ENCODE assay signal across 8 mouse cellular contexts in genomic region chr14:25767725-25768203, GRCm38 (mm10). TPM values are rescaled to one million over a fixed set of nuclear protein-coding genes. Genes with fewer than 3 reads are reported as not detected.
DNase-seq lines count a peak whose midpoint lies in the region; ATAC-seq and TF ChIP-seq lines count a peak whose summit lies in the region.

No protein-coding gene starts in this region.

- TF ChIP-seq CTCF in thymus, adult 2 months (IDR thresholded peaks at IDR 0.05; ENCODE audit: borderline replicate concordance, control insufficient read depth, extremely low read depth, insufficient read depth, low read length, poor library complexity), result no peak
- TF ChIP-seq CTCF in forebrain, postnatal 0 days (IDR thresholded peaks at IDR 0.05; ENCODE audit: low read depth), result no peak

- TF ChIP-seq POLR2A in thymus, adult 2 months (IDR thresholded peaks at IDR 0.05; ENCODE audit: control insufficient read depth, extremely low read depth, insufficient read depth, low read length, poor library complexity), result no peak

- H3K36me3 ChIP-seq in thymus, adult 2 months (ENCODE audit: control insufficient read depth, insufficient read depth, low read length), result no peaks in the 10 kb centered on the region
- H3K36me3 ChIP-seq in forebrain, postnatal 0 days (ENCODE audit: insufficient read depth), result no peaks in the 10 kb centered on the region
- no peaks in the 10 kb centered on the region for H3K36me3 ChIP-seq in kidney, embryonic 14.5 days (ENCODE audit: control insufficient read depth, insufficient read depth, low read length)

- H3K4me2 ChIP-seq in forebrain, postnatal 0 days (ENCODE audit: low read depth), result peak overlapping the region; percentile 97
- H3K4me2 ChIP-seq in kidney, embryonic 14.5 days (replicated peaks; ENCODE audit: low read depth, low read length), result peak overlapping the region; percentile 73

- no peaks in the 10 kb centered on the region for H3K9me3 ChIP-seq in forebrain, postnatal 0 days (ENCODE audit: low read length)
- H3K9me3 ChIP-seq in kidney, embryonic 14.5 days (ENCODE audit: control insufficient read depth, low read length), result no peaks in the 10 kb centered on the region

- WGBS in thymus, adult 2 months, result 13% methylated on average over 6 of the region's 6 CpGs
- WGBS in forebrain, postnatal 0 days, result 26% methylated on average over 6 of the region's 6 CpGs
- WGBS in kidney, embryonic 14.5 days, result 6% methylated on average over 6 of the region's 6 CpGs

- H3K4me1 ChIP-seq in thymus, adult 2 months (replicated peaks; ENCODE audit: control insufficient read depth, insufficient read depth, low read length), result peaks cover 32% of the 10 kb centered on the region
- H3K4me1 ChIP-seq in forebrain, postnatal 0 days (ENCODE audit: insufficient read depth), result 0 out of 2 replicates have a peak, but pooled peaks cover 4% of the 10 kb centered on the region
- peaks cover 24% of the 10 kb centered on the region for H3K4me1 ChIP-seq in kidney, embryonic 14.5 days (ENCODE audit: control insufficient read depth, insufficient read depth, low read length)

- H3K27ac ChIP-seq in thymus, adult 2 months (ENCODE audit: control insufficient read depth, insufficient read depth, low read length), result peak overlapping the region; percentile 46
- peak overlapping the region; percentile 71; the same call in 1 of the 2 replicates for H3K27ac ChIP-seq in forebrain, postnatal 0 days (ENCODE audit: low read depth, low read length)
- peak overlapping the region; percentile 88; the same call in 1 of the 2 replicates for H3K27ac ChIP-seq in kidney, embryonic 14.5 days (ENCODE audit: low read depth, low read length)

- H3K9ac ChIP-seq in forebrain, postnatal 0 days, result peak overlapping the region; percentile 54; the same call in 1 of the 2 replicates
- H3K9ac ChIP-seq in kidney, embryonic 14.5 days (ENCODE audit: low read depth, low read length), result peak overlapping the region; percentile 73

- no peaks in the 10 kb centered on the region for H3K27me3 ChIP-seq in thymus, adult 2 months (ENCODE audit: control insufficient read depth, insufficient read depth, low read length)
- H3K27me3 ChIP-seq in forebrain, postnatal 0 days (ENCODE audit: insufficient read depth, low read length), result peaks cover 5% of the 10 kb centered on the region; the same call in 1 of the 2 replicates
- no peaks in the 10 kb centered on the region for H3K27me3 ChIP-seq in kidney, embryonic 14.5 days (ENCODE audit: control insufficient read depth, insufficient read depth, low read length)

- peak overlapping the region; percentile 79 for H3K4me3 ChIP-seq in thymus, adult 2 months (ENCODE audit: control insufficient read depth, insufficient read depth, low read length)
- peak overlapping the region; percentile 56 for H3K4me3 ChIP-seq in forebrain, postnatal 0 days (ENCODE audit: low read depth, low read length)
- H3K4me3 ChIP-seq in kidney, embryonic 14.5 days (ENCODE audit: low read length), result peak overlapping the region; percentile 77

- ATAC-seq in forebrain, postnatal 0 days, result no peak
- no peak for ATAC-seq in kidney, embryonic 14.5 days (ENCODE audit: low FRiP score, low TSS enrichment)

- peak; percentile 43 for DNase-seq in thymus, adult 2 months
- DNase-seq in thymus, postnatal 10 days (ENCODE audit: low spot score in 2 of 2), result no peak
- no peak for DNase-seq in forebrain, postnatal 0 days
- peak; percentile 57 for DNase-seq in lung, postnatal 36 days
- no peak for DNase-seq in cerebellum, postnatal 36 days
- no peak for DNase-seq in natural killer cell, adult 2 months (ENCODE audit: low spot score in 2 of 2)
- no peak for DNase-seq in right cerebral cortex, postnatal 4 days

RNA-seq across cellular contexts. Expression of gene Zcchc24, which starts 1.1 kb away (rescaled TPM):
- 26.2 and 28.9 TPM in 2 replicates for polyA plus RNA-seq in thymus, adult 2 months (2012; rRNA removed)
- total RNA-seq in forebrain, postnatal 0 days (2014; rRNA removed), result 25.4 and 28.7 TPM in 2 replicates
- 11.1 and 14.7 TPM in 2 replicates for polyA plus RNA-seq in forebrain, postnatal 0 days (2015; fragmentation: Nextera tagmentation; extraction: Ambion mirVana)
- 17.0 and 24.0 TPM in 2 replicates for polyA plus RNA-seq in kidney, embryonic 14.5 days (2014; fragmentation: Nextera tagmentation; extraction: Ambion mirVana)

Comparison
In these comparisons a context has a peak if more than half of its experiments do, and no peak if none do; other contexts are left out.
1. DNase-seq: peak in thymus, adult 2 months (single experiment) and lung, postnatal 36 days (single experiment); none in thymus, postnatal 10 days (0 of 2), forebrain, postnatal 0 days (single experiment), cerebellum, postnatal 36 days (0 of 2), natural killer cell, adult 2 months (0 of 2) and right cerebral cortex, postnatal 4 days (single experiment).
2. Peak in every context shown above with its lines, with median percentiles within 50 percentile points of each other: H3K27ac ChIP-seq and H3K4me3 ChIP-seq.